Mouse (Mus musculus) liver, adult 2 months (tissue): ENCODE data around the gene Fpgs.
A peak's percentile ranks its signal among the peaks of the same experiment; 100 is the strongest.

Source experiments
- CTCF ChIP-seq: fragments of 200-500 bp; IDR thresholded peaks from 2 replicates; pipeline ENCODE4 v1.5.1; 2011; ENCODE audit warnings: low read depth, low read length, control low read depth
- POLR2A ChIP-seq: fragments of 200-500 bp; IDR thresholded peaks from 2 replicates; pipeline ENCODE4 v1.6.1; 2011; ENCODE audit warnings: low read length, control low read depth; ENCODE audit not compliant: insufficient read depth; ENCODE audit errors: extremely low read depth

DNA sequence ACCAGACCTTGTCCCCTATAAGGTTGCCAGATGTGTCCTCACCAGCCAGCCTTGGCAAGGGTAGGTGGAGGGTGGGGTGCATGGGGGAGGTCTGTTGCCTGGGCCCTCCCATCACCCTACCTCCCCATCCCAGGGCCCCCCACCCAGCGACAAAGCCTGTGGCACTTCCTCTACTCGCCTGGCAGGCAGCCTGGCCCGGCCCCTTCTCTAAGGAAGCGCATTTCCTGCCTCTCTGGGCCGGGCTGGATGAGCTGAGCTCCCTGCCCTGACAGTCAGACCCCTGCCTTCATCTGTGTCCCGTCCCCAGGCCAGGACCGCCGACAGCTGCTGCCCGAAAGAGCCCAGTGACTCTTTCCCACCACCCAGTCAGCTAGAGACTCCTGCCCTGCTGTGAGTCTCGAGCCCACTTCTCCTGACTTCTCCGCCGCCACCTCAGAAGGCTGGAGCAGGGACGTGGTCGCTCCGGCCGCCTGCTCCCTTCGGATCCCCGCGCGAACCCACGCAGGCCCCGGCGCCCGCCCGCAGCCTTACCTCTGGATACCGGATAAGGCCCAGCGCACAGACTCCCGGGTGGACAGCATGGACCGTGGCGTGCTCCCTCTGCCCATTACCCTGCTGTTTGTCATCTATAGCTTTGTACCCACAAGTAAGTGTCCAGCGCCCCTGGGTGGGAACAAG is 57.4 kb downstream of the Fpgs start, which contains the start of gene Eng:
- TF ChIP-seq POLR2A (0 out of 2 replicates have a peak, but pooled peaks have one; percentile 54), CTCF (no peak)
